Mouse (Mus musculus) myocyte (in vitro differentiated cells): ENCODE data around the gene Pard6b. TPM values are rescaled to one million over a fixed set of nuclear protein-coding genes. Genes with fewer than 3 reads are reported as not detected.

Experiments used
- H3K27me3 ChIP-seq: one replicate; pipeline ENCODE4 v1.6.1; 2011; ENCODE audit not compliant: control insufficient read depth, insufficient read depth, insufficient read length
- H3K36me3 ChIP-seq: one replicate; pipeline ENCODE4 v1.6.1; 2011; ENCODE audit not compliant: control insufficient read depth, insufficient read depth
- H3K4me2 ChIP-seq: one replicate; pipeline ENCODE4 v1.6.1; 2011; ENCODE audit warnings: low read depth, control low read depth
- H3K4me3 ChIP-seq: one replicate; pipeline ENCODE4 v1.5.1; 2011; ENCODE audit warnings: mild to moderate bottlenecking, control low read depth, moderate library complexity
- H3K79me2 ChIP-seq: one replicate; pipeline ENCODE4 v1.6.1; 2011; ENCODE audit not compliant: control insufficient read depth, insufficient read depth
- H3ac ChIP-seq: one replicate; pipeline ENCODE4 v1.6.1; 2011; ENCODE audit not compliant: control insufficient read depth, insufficient read length
- CEBPB ChIP-seq: IDR thresholded peaks from 2 replicates; pipeline ENCODE4 v1.6.1; 2011; ENCODE audit warnings: mild to moderate bottlenecking, moderate library complexity; ENCODE audit not compliant: poor library complexity, insufficient read depth, severe bottlenecking
- E2F4 ChIP-seq: IDR thresholded peaks from one replicate; pipeline ENCODE4 v1.6.1; 2011; ENCODE audit warnings: mild to moderate bottlenecking, control low read depth, moderate library complexity; ENCODE audit not compliant: insufficient read depth
- MAX ChIP-seq: IDR thresholded peaks from one replicate; pipeline ENCODE4 v1.6.1; 2011; ENCODE audit warnings: low read depth, mild to moderate bottlenecking, control low read depth
- MYOD1 ChIP-seq, 3 experiments: IDR thresholded peaks; one replicate each; pipeline ENCODE4 v1.6.1; 2011; ENCODE audit warnings: control low read depth in 2 of 3, low read depth in 2 of 3, mild to moderate bottlenecking in 2 of 3, moderate library complexity in 1 of 3; ENCODE audit not compliant: insufficient read length in 2 of 3, control insufficient read depth in 1 of 3
- MYOG ChIP-seq, 3 experiments: IDR thresholded peaks; one replicate each; pipeline ENCODE4 v1.6.1; 2011; ENCODE audit warnings: control low read depth in 2 of 3, low read depth in 2 of 3, mild to moderate bottlenecking in 2 of 3; ENCODE audit not compliant: insufficient read length in 2 of 3, control insufficient read depth in 1 of 3, insufficient read depth in 1 of 3
- POLR2A ChIP-seq: IDR thresholded peaks from one replicate; pipeline ENCODE4 v1.6.1; 2011; ENCODE audit warnings: low read depth, mild to moderate bottlenecking, control low read depth, moderate library complexity; ENCODE audit not compliant: insufficient read length
- POLR2AphosphoS2 ChIP-seq: IDR thresholded peaks from one replicate; pipeline ENCODE4 v1.6.1; 2011; ENCODE audit warnings: low read depth, control low read depth; ENCODE audit not compliant: insufficient read length
- REST ChIP-seq: IDR thresholded peaks from one replicate; pipeline ENCODE4 v1.6.1; 2011; ENCODE audit warnings: mild to moderate bottlenecking, control low read depth, moderate library complexity; ENCODE audit not compliant: insufficient read depth, insufficient read length
- SRF ChIP-seq: IDR thresholded peaks from one replicate; pipeline ENCODE4 v1.6.1; 2011; ENCODE audit warnings: low read depth; ENCODE audit not compliant: control insufficient read depth, insufficient read length
- TCF12 ChIP-seq: IDR thresholded peaks from one replicate; pipeline ENCODE4 v1.6.1; 2011; ENCODE audit warnings: mild to moderate bottlenecking, control low read depth; ENCODE audit not compliant: poor library complexity, insufficient read depth, severe bottlenecking
- TCF3 ChIP-seq: IDR thresholded peaks from one replicate; pipeline ENCODE4 v1.6.1; 2011; ENCODE audit warnings: low read depth, control low read depth; ENCODE audit not compliant: insufficient read length
- USF1 ChIP-seq: IDR thresholded peaks from one replicate; pipeline ENCODE4 v1.6.1; 2011; ENCODE audit warnings: low read depth, mild to moderate bottlenecking, control low read depth, moderate library complexity
- polyA plus RNA-seq: library from polyadenylated mRNA; unstranded; fragments of >200 nt; fragmentation: generic; extraction: Trizol; gene quantifications from one replicate; pipeline ENCODE4 v1.2.1, GENCODE M21; 2012; ENCODE audit warnings: missing spikeins

The Pard6b gene
- polyA plus RNA-seq, 1 experiment = 0.11 TPM

DNA sequence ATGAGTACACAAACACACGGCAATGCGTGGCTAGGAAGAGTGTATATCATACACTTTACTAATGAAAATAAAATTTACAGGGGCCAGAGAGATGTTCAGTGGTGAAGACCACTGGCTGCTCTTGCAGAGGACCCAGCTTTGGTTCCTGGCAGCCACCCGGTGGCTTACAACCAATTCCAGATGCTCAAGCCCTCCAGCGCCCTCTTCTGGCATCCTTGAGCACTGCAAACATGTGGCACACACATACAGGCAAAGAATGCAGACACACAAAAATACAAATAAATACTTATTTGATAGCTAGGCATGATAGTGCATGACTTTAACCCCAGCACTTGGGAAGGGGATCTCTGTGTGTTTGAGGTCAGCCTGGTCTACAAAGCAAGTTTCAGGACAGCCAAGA is 34.3 kb upstream of the Pard6b start:
- Histone ChIP-seq H3K79me2 (no peaks in the 10 kb centered on the region), H3K4me3 (no peak overlapping the region), H3K27me3 (peaks cover 65% of the 10 kb centered on the region), H3K4me2 (no peak overlapping the region), H3K36me3 (no peaks in the 10 kb centered on the region), H3ac (no peak overlapping the region)
- TF ChIP-seq REST (no peak), TCF3 (no peak), TCF12 (no peak), CEBPB (no peak), POLR2AphosphoS2 (no peak), USF1 (no peak), SRF (no peak), MYOD1 (IDR thresholded peaks at IDR 0.05; ENCODE audit: control insufficient read depth in 1 of 3, insufficient read length in 2 of 3, low read depth in 2 of 3) (no peak)

GRCm38 (mm10) chr2:168049002-168049635 is 31.7 kb upstream of the Pard6b start:
- TF ChIP-seq SRF (no peak), TCF12 (no peak), POLR2A (no peak), CEBPB (no peak), E2F4 (no peak), USF1 (no peak)
- H3K79me2 ChIP-seq = no peaks in the 10 kb centered on the region
- H3ac ChIP-seq = no peak overlapping the region
- H3K36me3 ChIP-seq = no peaks in the 10 kb centered on the region
- H3K27me3 ChIP-seq = peaks cover 50% of the 10 kb centered on the region
- H3K4me2 ChIP-seq = no peak overlapping the region
- H3K4me3 ChIP-seq = no peak overlapping the region

GRCm38 (mm10) chr2:168050000-168050942 is 30.5 kb upstream of the Pard6b start:
- Histone ChIP-seq H3K27me3 (peaks cover 44% of the 10 kb centered on the region), H3ac (peak overlapping the region; percentile 18), H3K4me3 (no peak overlapping the region), H3K4me2 (peak overlapping the region; percentile 60), H3K79me2 (no peaks in the 10 kb centered on the region), H3K36me3 (no peaks in the 10 kb centered on the region)
- TF ChIP-seq MAX = no peak
- TF ChIP-seq TCF3 = no peak
- no peak for TF ChIP-seq POLR2A
- TF ChIP-seq USF1 = no peak
- TF ChIP-seq CEBPB = no peak
- no peak for TF ChIP-seq MYOG (IDR thresholded peaks at IDR 0.05; ENCODE audit: control insufficient read depth in 1 of 3, insufficient read depth in 1 of 3, insufficient read length in 2 of 3, low read depth in 2 of 3)
- TF ChIP-seq E2F4 = no peak
- no peak for TF ChIP-seq POLR2AphosphoS2
- no peak for TF ChIP-seq SRF
- no peak for TF ChIP-seq REST
- no peak for TF ChIP-seq MYOD1 (IDR thresholded peaks at IDR 0.05; ENCODE audit: control insufficient read depth in 1 of 3, insufficient read length in 2 of 3, low read depth in 2 of 3)

GRCm38 (mm10) chr2:168052156-168052555 is 28.6 kb upstream of the Pard6b start:
- TF ChIP-seq TCF12 (no peak), MYOG (IDR thresholded peaks at IDR 0.05; ENCODE audit: control insufficient read depth in 1 of 3, insufficient read depth in 1 of 3, insufficient read length in 2 of 3, low read depth in 2 of 3) (no peak), MAX (no peak), REST (no peak), TCF3 (no peak), USF1 (no peak)
- H3K79me2 ChIP-seq = no peaks in the 10 kb centered on the region
- H3K4me3 ChIP-seq = no peak overlapping the region
- no peak overlapping the region for H3ac ChIP-seq
- no peaks in the 10 kb centered on the region for H3K36me3 ChIP-seq
- peaks cover 40% of the 10 kb centered on the region for H3K27me3 ChIP-seq
- no peak overlapping the region for H3K4me2 ChIP-seq

GRCm38 (mm10) chr2:168052689-168053088 is 28.1 kb upstream of the Pard6b start:
- Histone ChIP-seq H3ac (no peak overlapping the region), H3K36me3 (no peaks in the 10 kb centered on the region), H3K79me2 (no peaks in the 10 kb centered on the region), H3K4me3 (no peak overlapping the region), H3K27me3 (peaks cover 35% of the 10 kb centered on the region), H3K4me2 (no peak overlapping the region)
- TF ChIP-seq MAX (no peak), POLR2AphosphoS2 (no peak), MYOD1 (IDR thresholded peaks at IDR 0.05; ENCODE audit: control insufficient read depth in 1 of 3, insufficient read length in 2 of 3, low read depth in 2 of 3) (no peak), TCF12 (no peak), MYOG (IDR thresholded peaks at IDR 0.05; ENCODE audit: control insufficient read depth in 1 of 3, insufficient read depth in 1 of 3, insufficient read length in 2 of 3, low read depth in 2 of 3) (no peak), USF1 (no peak), E2F4 (no peak), REST (no peak), TCF3 (no peak), CEBPB (no peak), SRF (no peak), POLR2A (no peak)
